Mouse (Mus musculus): ENCODE results near the gene Dgkh.

DNA sequence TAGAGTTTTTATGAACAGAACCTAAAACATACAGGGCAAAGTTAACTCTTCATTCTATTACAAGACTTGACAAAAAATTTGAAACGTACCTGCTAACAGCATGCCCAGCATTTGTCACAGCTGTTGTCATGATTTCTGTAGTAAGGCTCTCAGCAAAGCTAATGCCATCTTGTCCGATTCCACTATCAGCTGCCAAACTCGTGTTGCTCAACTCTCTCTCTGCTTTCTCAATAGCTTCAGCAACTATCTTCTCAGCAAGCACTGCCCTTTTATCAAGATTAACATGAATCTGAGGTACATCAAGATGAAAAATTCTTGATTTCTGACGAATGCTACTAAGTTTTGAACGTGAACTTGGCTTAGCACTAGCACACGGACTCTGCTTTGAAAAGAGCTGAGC is 222.8 kb downstream of the Dgkh start:
- TF ChIP-seq HCFC1 (IDR thresholded peaks at IDR 0.05; ENCODE audit: borderline replicate concordance, insufficient read depth, low read length) (no peak), MAFK (IDR thresholded peaks at IDR 0.05; ENCODE audit: insufficient read depth, low read depth, low read length) (no peak)

Measured in ES-E14 (cell line).